Mouse (Mus musculus) kidney, embryonic 14.5 days (tissue): ENCODE results near the gene Sart3. TPM values are rescaled to one million over a fixed set of nuclear protein-coding genes. Genes with fewer than 3 reads are reported as not detected.
"Not testable (repeated sequence)": the region's sequence is repeated elsewhere in the genome, so short reads cannot be mapped to it uniquely, and the experiment has no call there.

Source experiments
- ATAC-seq: fragments of 200-750 bp; cut with Nextera tagmentation; 2 replicates; pipeline ENCODE4 v1.8.0; 2017; ENCODE audit warnings: moderate number of reproducible peaks, mild to moderate bottlenecking, moderate TSS enrichment, moderate library complexity; ENCODE audit not compliant: low FRiP score, low TSS enrichment
- H3K27ac ChIP-seq: fragments of 300-500 bp; sonication (generic); 2 replicates; pipeline ENCODE4 v1.5.1; 2014; ENCODE audit warnings: low read depth, mild to moderate bottlenecking, low read length, moderate library complexity, mixed read lengths
- H3K27me3 ChIP-seq: fragments of 300-500 bp; sonication (generic); 2 replicates; pipeline ENCODE4 v1.6.1; 2014; ENCODE audit warnings: mild to moderate bottlenecking, low read length; ENCODE audit not compliant: control insufficient read depth, insufficient read depth
- H3K36me3 ChIP-seq: fragments of 300-500 bp; sonication (generic); 2 replicates; pipeline ENCODE4 v1.6.1; 2014; ENCODE audit warnings: low read length, mixed read lengths; ENCODE audit not compliant: control insufficient read depth, insufficient read depth
- H3K4me1 ChIP-seq: fragments of 300-500 bp; sonication (generic); 2 replicates; pipeline ENCODE4 v1.6.1; 2014; ENCODE audit warnings: low read length, mixed read lengths; ENCODE audit not compliant: control insufficient read depth, insufficient read depth
- H3K4me2 ChIP-seq: fragments of 300-500 bp; sonication (generic); replicated peaks from 2 replicates; pipeline ENCODE4 v1.6.1; 2014; ENCODE audit warnings: low read depth, mild to moderate bottlenecking, low read length
- H3K4me3 ChIP-seq: fragments of 300-500 bp; sonication (generic); 2 replicates; pipeline ENCODE4 v1.5.1; 2014; ENCODE audit warnings: mild to moderate bottlenecking, low read length
- H3K9ac ChIP-seq: fragments of 300-500 bp; sonication (generic); 2 replicates; pipeline ENCODE4 v1.6.1; 2014; ENCODE audit warnings: low read depth, mild to moderate bottlenecking, low read length, moderate library complexity
- H3K9me3 ChIP-seq: fragments of 300-500 bp; sonication (generic); 2 replicates; pipeline ENCODE4 v1.6.1; 2016; ENCODE audit warnings: low read length; ENCODE audit not compliant: control insufficient read depth
- WGBS: fragments of 180-500 bp; shearing (Covaris S2); extraction: QIAGEN DNeasy Blood & Tissue Kit; methylation state at CpG from one replicate; pipeline ENCODE4 v1.1.7; 2014; 5-methylcytosine and 5-hydroxymethylcytosine counted together
- polyA plus RNA-seq: library from polyadenylated mRNA; unstranded; fragments of >200 nt; fragmentation: Nextera tagmentation; extraction: Ambion mirVana; gene quantifications from 2 replicates; pipeline ENCODE4 v1.2.1, GENCODE M21; 2014

The Sart3 gene
- polyA plus RNA-seq, 1 experiment from 2014 or later = 53.0 TPM

DNA sequence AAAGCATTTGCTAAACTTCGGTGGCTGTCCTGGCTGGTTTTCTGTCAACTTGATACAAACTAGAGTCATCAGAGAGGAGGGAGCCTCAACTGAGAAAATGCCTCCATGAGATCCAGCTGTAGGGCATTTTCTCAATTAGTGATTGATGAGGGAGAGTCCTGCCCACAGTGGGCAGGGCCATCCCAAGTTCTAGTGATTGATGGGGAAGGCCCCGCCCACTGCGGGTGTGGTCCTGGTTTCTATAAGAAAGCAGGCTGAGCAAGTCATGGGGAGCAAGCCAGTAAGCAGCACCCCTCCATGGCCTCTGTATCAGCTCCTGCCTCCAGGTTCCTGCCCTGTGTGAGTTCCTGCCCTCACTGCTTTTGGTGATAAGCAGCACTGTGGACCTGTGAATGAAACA, 11.8 kb upstream of the Sart3 start:
- H3K36me3 ChIP-seq, ATAC-seq, H3K27me3 ChIP-seq, H3K4me3 ChIP-seq, H3K9me3 ChIP-seq, H3K9ac ChIP-seq: not testable (repeated sequence)
- Histone ChIP-seq H3K27ac (peak overlapping the region; percentile 83), H3K4me1 (peaks cover 16% of the 10 kb centered on the region), H3K4me2 (peak overlapping the region; percentile 15; the same call in 1 of the 2 replicates)
- 32% methylated on average over 3 of the region's 3 CpGs for WGBS

DNA sequence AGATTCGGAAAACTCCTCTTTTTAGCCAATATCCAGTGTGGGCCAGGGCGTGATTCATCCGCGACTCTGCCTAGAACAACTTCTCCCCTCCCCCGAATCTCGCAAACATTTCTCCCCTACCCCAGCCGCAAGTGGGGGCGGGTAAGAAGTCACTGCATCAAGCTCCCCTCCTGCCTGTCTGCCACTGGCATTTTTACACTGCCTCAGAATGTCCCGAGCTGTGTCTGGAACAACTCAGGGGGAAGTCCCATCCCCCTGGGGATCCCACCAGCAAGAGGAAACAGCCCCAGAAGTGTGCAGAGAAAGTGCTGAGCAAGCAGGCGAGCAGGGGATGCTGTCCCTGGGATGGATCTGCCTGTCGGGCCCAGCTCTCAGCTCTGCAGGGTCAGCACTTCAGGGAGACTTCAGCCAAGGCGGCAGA, 11.3 kb upstream of the Sart3 start:
- H3K4me1 ChIP-seq = peaks cover 11% of the 10 kb centered on the region
- peak; percentile 58; the same call in 1 of the 2 replicates for ATAC-seq

DNA sequence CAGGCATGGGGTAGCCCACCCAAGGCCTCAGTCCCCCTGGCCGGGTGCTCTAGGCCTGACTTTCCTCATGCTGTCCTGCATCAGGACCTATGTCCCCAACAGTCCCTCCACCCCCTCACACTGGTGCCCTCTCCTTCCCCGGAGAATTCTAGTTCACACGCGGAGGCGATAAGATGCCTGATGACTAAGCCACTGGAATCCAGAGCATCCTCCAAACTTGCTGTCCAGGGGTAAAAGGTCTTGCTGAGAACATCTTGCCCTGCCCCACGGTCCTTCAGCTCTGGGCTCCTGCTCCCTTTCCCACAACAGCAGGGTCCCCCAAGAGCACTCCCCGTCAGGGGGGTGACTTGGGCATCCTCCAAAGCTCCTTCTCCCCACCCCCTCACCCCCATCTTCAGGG, 10.3 kb upstream of the Sart3 start:
- Histone ChIP-seq H3K27me3 (no peaks in the 10 kb centered on the region), H3K4me3 (no peak overlapping the region), H3K9me3 (no peaks in the 10 kb centered on the region), H3K27ac (peak overlapping the region; percentile 83; the same call in 1 of the 2 replicates), H3K4me2 (no peak overlapping the region), H3K4me1 (peaks cover 9% of the 10 kb centered on the region), H3K36me3 (no peaks in the 10 kb centered on the region), H3K9ac (no peak overlapping the region)
- WGBS = 83% methylated on average over 7 of the region's 7 CpGs
- no peak for ATAC-seq

More for the DNA sequence above, 11.3 kb upstream of the Sart3 start:
- Histone ChIP-seq H3K9ac (peak overlapping the region; percentile 37; the same call in 1 of the 2 replicates), H3K27me3 (no peaks in the 10 kb centered on the region), H3K9me3 (no peaks in the 10 kb centered on the region), H3K4me2 (peak overlapping the region; percentile 15), H3K36me3 (no peaks in the 10 kb centered on the region), H3K4me3 (no peak overlapping the region), H3K27ac (peak overlapping the region; percentile 83)
- 6% methylated on average over 12 of the region's 12 CpGs for WGBS

DNA sequence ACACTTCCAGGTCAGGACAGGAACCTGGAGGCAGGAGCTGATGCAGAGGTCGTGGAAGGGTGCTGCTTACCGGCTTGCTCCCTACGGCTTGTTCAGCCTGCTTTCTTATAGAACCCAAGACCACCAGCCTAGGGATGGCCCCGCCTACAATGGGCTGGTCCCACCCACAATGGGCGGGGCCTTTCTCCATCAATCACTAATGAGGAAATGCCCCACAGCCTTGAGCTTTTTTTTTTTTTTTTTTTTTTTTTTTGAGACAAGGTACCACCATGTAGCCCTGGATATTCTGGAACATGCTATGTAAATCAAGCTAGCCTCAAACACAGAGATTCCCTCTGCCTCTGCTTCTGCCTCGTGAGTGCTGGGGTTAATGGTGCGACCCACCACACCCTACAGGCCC, 9.6 kb upstream of the Sart3 start:
- Histone ChIP-seq H3K4me1 (peaks cover 9% of the 10 kb centered on the region), H3K9ac (no peak overlapping the region), H3K27ac (no peak overlapping the region), H3K27me3 (no peaks in the 10 kb centered on the region), H3K36me3 (peaks cover 4% of the 10 kb centered on the region), H3K9me3 (no peaks in the 10 kb centered on the region), H3K4me3 (no peak overlapping the region), H3K4me2 (no peak overlapping the region)
- ATAC-seq = no peak
- whole genome bisulfite sequencing = 77% methylated on average over 7 of the region's 7 CpGs

DNA sequence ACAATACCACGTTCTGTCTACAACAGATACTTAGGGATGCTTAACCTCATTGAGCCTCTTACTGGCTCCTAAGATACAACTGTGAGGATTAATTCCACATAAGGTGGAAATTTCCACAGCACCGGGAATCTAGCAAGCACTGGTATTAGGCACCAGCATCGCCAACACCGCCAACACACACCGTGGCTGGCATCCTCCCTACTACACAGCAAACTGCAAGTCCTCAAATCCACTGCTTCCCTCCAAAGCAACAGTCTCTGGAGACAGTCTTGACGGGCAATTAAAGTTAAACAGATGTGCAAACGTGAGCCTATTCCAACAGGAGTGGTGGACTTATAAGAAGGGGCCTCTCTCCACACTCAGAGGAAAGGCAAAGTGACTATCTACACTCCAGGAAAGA, 8.9 kb upstream of the Sart3 start:
- Histone ChIP-seq H3K9ac (no peak overlapping the region), H3K4me3 (no peak overlapping the region), H3K4me2 (no peak overlapping the region), H3K4me1 (peaks cover 9% of the 10 kb centered on the region), H3K9me3 (no peaks in the 10 kb centered on the region), H3K27me3 (no peaks in the 10 kb centered on the region), H3K27ac (no peak overlapping the region), H3K36me3 (peaks cover 10% of the 10 kb centered on the region)
- WGBS = 73% methylated on average over 7 of the region's 7 CpGs
- no peak for ATAC-seq

DNA sequence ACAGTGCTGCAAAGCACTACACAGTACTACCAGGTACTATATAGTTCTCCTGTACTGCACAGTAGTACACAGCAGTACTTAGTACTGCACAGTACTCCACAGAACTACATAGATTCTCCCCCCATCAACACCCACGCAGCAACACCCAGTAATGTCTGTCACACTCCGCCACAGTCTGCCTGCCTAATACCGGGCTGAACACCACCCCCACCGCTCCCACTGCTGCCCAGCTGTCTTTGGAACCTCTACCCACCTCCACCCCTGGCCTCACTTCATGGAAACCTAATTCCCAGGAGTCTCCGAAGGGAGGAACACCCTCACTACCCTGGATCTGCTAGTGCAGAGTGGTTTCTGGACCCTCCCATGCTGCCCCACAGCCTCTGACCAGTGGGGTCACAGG, 8.5 kb upstream of the Sart3 start:
- no peak overlapping the region for H3K4me2 ChIP-seq
- no peak overlapping the region for H3K4me3 ChIP-seq
- peaks cover 9% of the 10 kb centered on the region for H3K4me1 ChIP-seq
- H3K27ac ChIP-seq = no peak overlapping the region
- no peaks in the 10 kb centered on the region for H3K27me3 ChIP-seq
- 71% methylated on average over 5 of the region's 5 CpGs for WGBS
- no peak for ATAC-seq
- peaks cover 15% of the 10 kb centered on the region for H3K36me3 ChIP-seq
- no peak overlapping the region for H3K9ac ChIP-seq
- no peaks in the 10 kb centered on the region for H3K9me3 ChIP-seq

DNA sequence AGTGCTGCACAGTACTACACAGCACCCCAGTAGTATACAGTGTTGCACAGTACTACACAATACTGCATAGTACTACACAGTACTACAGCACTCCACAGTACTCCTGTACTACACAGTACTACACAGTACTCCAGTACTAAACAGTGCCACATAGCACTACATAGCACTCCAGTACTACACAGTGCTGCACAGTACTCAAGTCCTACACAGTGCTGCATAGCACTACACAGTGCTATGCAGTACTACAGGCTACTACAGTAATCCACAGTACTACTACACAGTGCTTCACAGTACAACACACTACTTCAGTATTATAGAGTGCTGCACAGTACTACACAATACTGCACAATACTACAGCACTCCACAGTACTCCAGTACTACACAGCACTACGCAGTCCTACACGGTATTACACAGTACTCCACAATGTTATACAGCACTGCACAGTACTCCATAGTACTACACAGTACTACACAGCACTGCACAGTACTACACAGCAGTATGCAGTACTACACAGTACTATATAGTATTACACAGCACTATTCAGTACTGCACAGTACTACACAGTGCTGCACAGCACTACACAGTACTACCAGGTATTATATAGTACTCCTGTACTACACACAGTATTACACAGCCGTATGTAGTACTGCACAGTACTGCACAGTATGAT, 7.9 kb upstream of the Sart3 start:
- Histone ChIP-seq H3K9ac (no peak overlapping the region), H3K4me2 (no peak overlapping the region), H3K4me1 (peaks cover 9% of the 10 kb centered on the region), H3K9me3 (no peaks in the 10 kb centered on the region), H3K27me3 (no peaks in the 10 kb centered on the region), H3K4me3 (no peak overlapping the region), H3K36me3 (peaks cover 20% of the 10 kb centered on the region), H3K27ac (no peak overlapping the region)
- WGBS = 92% methylated on average over 3 of the region's 3 CpGs
- no peak for ATAC-seq

DNA sequence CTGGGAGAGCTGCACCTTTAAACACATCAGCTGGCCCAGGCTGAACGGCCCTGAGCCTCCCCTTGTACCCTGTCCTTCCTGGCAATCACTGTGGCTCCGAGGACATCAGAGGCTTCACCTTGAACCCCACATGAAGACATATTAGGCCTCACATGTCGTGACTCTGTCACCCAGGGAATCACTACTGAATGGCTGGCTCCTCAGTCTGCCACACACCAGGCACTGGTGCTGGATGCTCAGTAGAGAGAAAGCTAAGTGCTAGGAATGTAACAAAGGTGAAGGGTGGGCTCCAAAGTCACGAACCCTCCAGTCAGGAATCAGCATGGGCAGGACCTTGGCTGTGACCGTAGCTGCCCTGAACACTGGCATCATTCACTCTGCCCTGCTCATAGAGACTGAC, 7.3 kb upstream of the Sart3 start:
- ATAC-seq = no peak
- Histone ChIP-seq H3K4me3 (no peak overlapping the region), H3K4me2 (no peak overlapping the region), H3K27ac (no peak overlapping the region), H3K4me1 (peaks cover 9% of the 10 kb centered on the region), H3K9ac (no peak overlapping the region), H3K36me3 (peaks cover 26% of the 10 kb centered on the region), H3K27me3 (no peaks in the 10 kb centered on the region), H3K9me3 (no peaks in the 10 kb centered on the region)
- WGBS = 70% methylated on average over 5 of the region's 5 CpGs

DNA sequence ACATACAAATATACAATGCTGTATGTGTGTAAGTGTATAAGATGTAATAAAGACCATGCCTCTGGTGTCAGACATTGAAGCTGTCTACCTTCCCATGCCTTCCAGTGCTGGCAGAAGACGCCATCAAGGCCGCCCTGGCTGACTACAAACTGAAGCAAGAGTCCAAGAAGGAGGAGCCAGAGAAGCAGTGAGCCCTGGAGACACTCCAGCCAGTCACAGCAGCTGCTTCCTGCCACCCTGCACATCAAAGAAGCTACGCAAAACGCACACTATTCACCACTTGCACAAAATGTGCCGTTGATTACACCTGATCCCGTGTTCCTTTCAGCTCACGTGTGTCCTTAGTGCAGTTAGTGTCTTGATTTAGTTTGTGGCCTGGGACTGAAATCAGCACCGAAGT, 5.4 kb upstream of the Sart3 start:
- not testable (repeated sequence) for H3K27me3 ChIP-seq, H3K4me2 ChIP-seq, ATAC-seq, H3K9me3 ChIP-seq, H3K4me3 ChIP-seq, H3K9ac ChIP-seq, H3K27ac ChIP-seq, H3K4me1 ChIP-seq
- 93% methylated on average over 8 of the region's 8 CpGs for WGBS
- H3K36me3 ChIP-seq = peaks cover 29% of the 10 kb centered on the region
